Mouse (Mus musculus) embryonic facial prominence, embryonic 12.5 days (tissue): ENCODE data around the gene 1700069L16Rik. TPM values are rescaled to one million over a fixed set of nuclear protein-coding genes. Genes with fewer than 3 reads are reported as not detected.

ENCODE experiments used
- ATAC-seq: fragments of 200-750 bp; cut with Nextera tagmentation; 2 replicates; pipeline ENCODE4 v1.8.0; 2017; ENCODE audit not compliant: insufficient number of reproducible peaks, insufficient read depth, low FRiP score, low TSS enrichment
- H3K27ac ChIP-seq: fragments of 300-500 bp; sonication (generic); 2 replicates; pipeline ENCODE4 v1.5.1; 2016; ENCODE audit warnings: mild to moderate bottlenecking
- H3K27me3 ChIP-seq: fragments of 300-500 bp; sonication (generic); 2 replicates; pipeline ENCODE4 v1.6.1; 2016; ENCODE audit warnings: mild to moderate bottlenecking, moderate library complexity
- H3K36me3 ChIP-seq: fragments of 300-500 bp; sonication (generic); 2 replicates; pipeline ENCODE4 v1.6.1; 2016; ENCODE audit warnings: mild to moderate bottlenecking
- H3K4me1 ChIP-seq: fragments of 300-500 bp; sonication (generic); 2 replicates; pipeline ENCODE4 v1.6.1; 2016
- H3K4me2 ChIP-seq: fragments of 300-500 bp; sonication (generic); replicated peaks from 2 replicates; pipeline ENCODE4 v1.6.1; 2016; ENCODE audit warnings: mild to moderate bottlenecking, moderate library complexity
- H3K4me3 ChIP-seq: fragments of 300-500 bp; sonication (generic); 2 replicates; pipeline ENCODE4 v1.5.1; 2016; ENCODE audit warnings: mild to moderate bottlenecking
- H3K9ac ChIP-seq: fragments of 300-500 bp; sonication (generic); 2 replicates; pipeline ENCODE4 v1.6.1; 2016; ENCODE audit warnings: mild to moderate bottlenecking, moderate library complexity
- H3K9me3 ChIP-seq: fragments of 300-500 bp; sonication (generic); 2 replicates; pipeline ENCODE4 v1.6.1; 2016; ENCODE audit warnings: mild to moderate bottlenecking, moderate library complexity
- WGBS: fragments of 180-500 bp; shearing (Covaris S2); methylation state at CpG from one replicate; pipeline ENCODE4 v1.1.7; 2016; 5-methylcytosine and 5-hydroxymethylcytosine counted together
- polyA plus RNA-seq: library from polyadenylated mRNA; unstranded; fragments of >200 nt; fragmentation: Nextera tagmentation; extraction: Ambion mirVana; gene quantifications from 2 replicates; pipeline ENCODE4 v1.2.1, GENCODE M21; 2016

The 1700069L16Rik gene
- polyA plus RNA-seq, 1 experiment from 2014 or later: not detected

- Histone ChIP-seq H3K9me3 (no peaks in the 10 kb centered on the region), H3K27me3 (no peaks in the 10 kb centered on the region), H3K4me1 (0 out of 2 replicates have a peak, but pooled peaks cover 4% of the 10 kb centered on the region), H3K4me2 (no peak overlapping the region), H3K36me3 (no peaks in the 10 kb centered on the region), H3K27ac (no peak overlapping the region), H3K4me3 (no peak overlapping the region), H3K9ac (0 out of 2 replicates have a peak overlapping the region, but pooled peaks have one; percentile 3)
- no peak for ATAC-seq
- WGBS: 64% methylated on average over 7 of the region's 7 CpGs
Observed at GRCm38 (mm10) chr5:113730641-113731121, 6.1 kb upstream of the 1700069L16Rik start.

GRCm38 (mm10) chr5:113728691-113729090 is 4.1 kb upstream of the 1700069L16Rik start:
- ATAC-seq: no peak
- Histone ChIP-seq H3K4me1 (no peaks in the 10 kb centered on the region), H3K4me3 (no peak overlapping the region), H3K9ac (no peak overlapping the region), H3K9me3 (no peaks in the 10 kb centered on the region), H3K4me2 (no peak overlapping the region), H3K36me3 (no peaks in the 10 kb centered on the region), H3K27me3 (peaks cover 2% of the 10 kb centered on the region; the same call in 1 of the 2 replicates), H3K27ac (no peak overlapping the region)
- WGBS: 84% methylated on average over 7 of the region's 7 CpGs

DNA sequence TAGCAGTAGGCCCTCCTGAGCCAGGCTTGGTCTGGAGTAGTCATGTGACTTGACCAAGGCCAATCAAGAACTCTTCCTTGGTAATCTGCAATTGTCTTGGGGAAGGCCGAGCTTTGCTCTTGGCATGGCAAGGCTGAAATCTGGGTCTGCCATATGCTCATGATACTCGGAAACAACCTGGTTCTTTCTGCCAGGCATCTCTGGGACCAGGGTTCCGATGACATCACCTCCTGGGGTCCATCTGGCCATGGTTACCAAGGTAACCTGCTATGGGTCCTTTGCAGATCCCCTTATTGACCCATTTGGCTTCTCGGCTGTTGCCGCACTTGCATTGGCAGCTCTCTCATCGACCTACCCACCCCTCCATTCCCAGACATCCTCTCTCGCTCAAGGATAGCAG is 3.4 kb upstream of the 1700069L16Rik start:
- Histone ChIP-seq H3K27me3 (peaks cover 5% of the 10 kb centered on the region), H3K4me2 (no peak overlapping the region), H3K4me3 (no peak overlapping the region), H3K9ac (no peak overlapping the region), H3K36me3 (no peaks in the 10 kb centered on the region), H3K27ac (no peak overlapping the region), H3K9me3 (no peaks in the 10 kb centered on the region), H3K4me1 (no peaks in the 10 kb centered on the region)
- 47% methylated on average over 7 of the region's 7 CpGs for WGBS
- ATAC-seq: no peak

DNA sequence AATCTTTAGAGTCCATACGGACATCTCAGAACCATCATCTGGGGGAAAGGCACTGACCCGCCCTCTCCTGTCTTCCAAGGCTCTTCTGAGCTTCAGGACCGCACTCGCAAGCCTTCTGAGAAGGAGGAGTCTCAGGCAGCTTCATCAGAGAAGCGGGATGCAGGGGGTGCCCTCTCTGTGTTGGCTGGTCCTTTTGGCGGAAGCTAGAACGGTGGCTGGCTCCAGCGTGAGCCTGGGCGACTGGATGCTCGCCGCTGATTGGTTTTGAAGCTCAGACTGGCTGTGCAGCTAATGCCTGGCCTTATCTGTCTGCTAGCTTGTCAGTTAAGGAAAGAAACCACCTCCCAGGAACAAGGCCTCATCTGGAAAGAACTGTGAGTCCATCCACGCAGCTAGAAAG is 2.7 kb upstream of the 1700069L16Rik start:
- Histone ChIP-seq H3K4me1 (no peaks in the 10 kb centered on the region), H3K9ac (no peak overlapping the region), H3K9me3 (no peaks in the 10 kb centered on the region), H3K27ac (no peak overlapping the region), H3K36me3 (no peaks in the 10 kb centered on the region), H3K27me3 (peaks cover 5% of the 10 kb centered on the region), H3K4me3 (no peak overlapping the region), H3K4me2 (no peak overlapping the region)
- ATAC-seq: no peak
- WGBS: 68% methylated on average over 12 of the region's 12 CpGs

GRCm38 (mm10) chr5:113726618-113727017 is 2.0 kb upstream of the 1700069L16Rik start:
- Histone ChIP-seq H3K4me3 (no peak overlapping the region), H3K9me3 (no peaks in the 10 kb centered on the region), H3K27ac (no peak overlapping the region), H3K4me2 (no peak overlapping the region), H3K4me1 (no peaks in the 10 kb centered on the region), H3K36me3 (no peaks in the 10 kb centered on the region), H3K27me3 (peaks cover 5% of the 10 kb centered on the region), H3K9ac (no peak overlapping the region)
- WGBS: 67% methylated on average over 6 of the region's 6 CpGs
- no peak for ATAC-seq

DNA sequence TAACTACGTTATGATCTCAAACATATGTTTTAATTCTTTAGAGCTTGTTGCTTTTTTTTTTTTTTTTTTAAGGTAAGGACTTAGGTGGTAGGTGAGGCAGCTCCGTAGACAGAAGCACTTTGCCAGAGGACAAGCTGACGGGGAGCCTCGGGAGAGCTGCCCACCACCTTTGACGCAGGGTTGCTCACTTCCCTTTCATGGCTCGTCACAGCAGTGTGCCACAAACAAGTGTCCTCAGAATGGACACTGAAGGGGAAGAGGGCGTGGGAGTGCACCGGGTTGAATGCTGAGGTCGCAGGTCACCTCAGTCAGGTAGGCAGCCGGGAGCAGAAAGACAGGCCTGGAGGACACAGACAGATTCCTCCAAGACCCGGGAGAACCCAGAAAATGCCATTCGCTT is 845 bp upstream of the 1700069L16Rik start:
- no peak overlapping the region for H3K4me3 ChIP-seq
- no peak for ATAC-seq
- 69% methylated on average over 12 of the region's 12 CpGs for WGBS

DNA sequence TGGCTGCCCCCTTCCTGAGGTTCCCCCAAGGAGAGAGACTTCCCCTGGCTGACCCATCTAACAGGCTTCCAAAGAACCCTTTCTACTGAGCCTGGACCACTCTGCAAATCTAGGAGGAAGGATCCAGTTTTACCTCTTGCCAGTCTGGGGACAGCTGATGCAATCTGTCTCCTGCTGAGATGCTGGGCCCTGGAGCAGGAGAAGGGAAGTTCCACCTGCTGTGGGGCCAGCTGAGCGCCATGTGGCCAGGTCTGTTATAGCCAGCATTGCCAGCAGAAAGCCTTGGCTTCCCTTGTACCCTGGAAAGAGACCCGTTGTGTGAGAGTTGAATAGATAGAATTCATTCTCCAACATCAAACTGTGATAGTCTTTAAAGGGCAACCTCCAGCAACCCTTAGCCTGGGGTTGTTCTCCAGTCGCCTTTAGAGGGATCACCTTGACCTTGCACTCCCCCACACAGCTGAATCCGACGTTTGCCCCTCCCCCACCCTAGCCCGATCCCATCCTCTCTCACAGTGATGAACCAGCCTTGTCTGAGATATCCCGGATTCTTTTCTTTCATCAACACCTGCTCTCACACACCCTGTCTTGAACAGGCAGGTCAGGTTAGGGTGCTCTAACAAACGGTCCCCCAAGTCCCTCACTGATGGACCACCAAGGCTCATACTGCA is 870 bp downstream of the 1700069L16Rik start:
- 36% methylated on average over 8 of the region's 8 CpGs for WGBS
- no peak overlapping the region for H3K9ac ChIP-seq
- H3K4me3 ChIP-seq: no peak overlapping the region
- H3K4me1 ChIP-seq: no peaks in the 10 kb centered on the region
- H3K36me3 ChIP-seq: no peaks in the 10 kb centered on the region
- H3K4me2 ChIP-seq: no peak overlapping the region
- ATAC-seq: no peak
- no peak overlapping the region for H3K27ac ChIP-seq
- H3K27me3 ChIP-seq: peaks cover 6% of the 10 kb centered on the region
- no peaks in the 10 kb centered on the region for H3K9me3 ChIP-seq

More for the DNA sequence above, 845 bp upstream of the 1700069L16Rik start:
- no peaks in the 10 kb centered on the region for H3K4me1 ChIP-seq
- H3K27me3 ChIP-seq: peaks cover 5% of the 10 kb centered on the region
- no peak overlapping the region for H3K27ac ChIP-seq
- H3K36me3 ChIP-seq: no peaks in the 10 kb centered on the region
- H3K4me2 ChIP-seq: no peak overlapping the region
- no peaks in the 10 kb centered on the region for H3K9me3 ChIP-seq
- H3K9ac ChIP-seq: no peak overlapping the region

DNA sequence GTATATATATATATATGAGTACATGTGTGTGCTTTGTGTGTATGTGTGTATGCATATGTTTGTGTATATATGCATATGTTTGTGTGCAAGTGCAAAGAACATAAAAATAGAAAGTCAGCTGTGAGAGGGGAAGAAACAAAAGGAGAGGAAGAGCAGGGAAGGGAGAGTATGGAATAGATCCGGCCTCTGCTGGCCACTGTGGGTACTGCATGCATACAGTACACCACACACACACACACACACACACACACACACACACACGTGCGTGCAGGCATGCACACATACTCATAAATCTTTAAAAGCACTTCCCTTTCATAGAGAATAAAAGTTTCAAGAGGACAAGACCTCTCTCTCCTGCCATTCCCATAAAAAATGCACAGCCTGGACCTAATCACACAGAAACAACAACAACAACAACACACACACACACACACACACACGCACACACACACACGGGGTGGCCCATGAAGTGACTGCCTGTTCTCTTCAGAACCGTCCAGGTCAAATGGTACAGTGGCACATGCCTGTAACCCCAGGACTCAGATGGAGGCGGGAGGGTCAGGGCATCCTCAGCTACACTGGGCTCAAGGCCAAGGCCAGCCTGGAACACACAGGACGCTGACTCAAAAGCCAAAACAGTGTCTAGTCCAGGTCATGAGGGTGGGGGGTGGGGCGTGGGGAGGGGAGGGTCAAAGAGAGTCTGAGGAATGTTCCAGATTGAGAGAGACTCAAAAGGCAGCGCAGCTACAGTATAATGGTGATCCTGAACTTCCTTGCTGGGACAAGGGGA is 2.2 kb downstream of the 1700069L16Rik start:
- WGBS: 89% methylated on average over 9 of the region's 10 CpGs
- Histone ChIP-seq H3K9me3 (no peaks in the 10 kb centered on the region), H3K27ac (no peak overlapping the region), H3K36me3 (no peaks in the 10 kb centered on the region), H3K4me2 (no peak overlapping the region), H3K9ac (no peak overlapping the region), H3K4me3 (no peak overlapping the region), H3K27me3 (peaks cover 10% of the 10 kb centered on the region), H3K4me1 (no peaks in the 10 kb centered on the region)
- ATAC-seq: no peak

DNA sequence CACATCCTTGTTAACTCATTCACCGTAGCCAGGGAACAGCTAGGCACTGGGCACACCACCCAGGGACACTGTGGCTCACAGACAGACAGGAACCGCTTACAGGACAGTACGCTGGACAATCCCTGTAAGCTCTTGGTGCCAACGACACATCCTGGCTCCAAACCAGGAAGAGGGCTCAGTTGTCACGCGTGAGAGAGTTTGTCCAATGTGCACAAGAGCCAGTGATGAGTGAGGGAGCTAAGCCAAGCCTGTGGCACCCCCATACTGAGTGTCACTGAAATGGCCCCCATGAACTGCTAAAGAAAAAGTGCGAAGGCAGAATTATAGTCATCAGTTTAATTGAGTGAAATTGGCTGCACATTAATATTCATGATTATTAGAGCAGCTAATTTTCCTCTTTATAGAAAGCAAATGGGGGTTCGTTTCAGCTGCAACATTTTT is 5.3 kb downstream of the 1700069L16Rik start:
- Histone ChIP-seq H3K4me1 (no peaks in the 10 kb centered on the region), H3K4me2 (no peak overlapping the region), H3K36me3 (no peaks in the 10 kb centered on the region), H3K9ac (no peak overlapping the region), H3K27me3 (peaks cover 10% of the 10 kb centered on the region), H3K4me3 (no peak overlapping the region), H3K9me3 (no peaks in the 10 kb centered on the region), H3K27ac (no peak overlapping the region)
- ATAC-seq: no peak
- WGBS: 84% methylated on average over 8 of the region's 8 CpGs

DNA sequence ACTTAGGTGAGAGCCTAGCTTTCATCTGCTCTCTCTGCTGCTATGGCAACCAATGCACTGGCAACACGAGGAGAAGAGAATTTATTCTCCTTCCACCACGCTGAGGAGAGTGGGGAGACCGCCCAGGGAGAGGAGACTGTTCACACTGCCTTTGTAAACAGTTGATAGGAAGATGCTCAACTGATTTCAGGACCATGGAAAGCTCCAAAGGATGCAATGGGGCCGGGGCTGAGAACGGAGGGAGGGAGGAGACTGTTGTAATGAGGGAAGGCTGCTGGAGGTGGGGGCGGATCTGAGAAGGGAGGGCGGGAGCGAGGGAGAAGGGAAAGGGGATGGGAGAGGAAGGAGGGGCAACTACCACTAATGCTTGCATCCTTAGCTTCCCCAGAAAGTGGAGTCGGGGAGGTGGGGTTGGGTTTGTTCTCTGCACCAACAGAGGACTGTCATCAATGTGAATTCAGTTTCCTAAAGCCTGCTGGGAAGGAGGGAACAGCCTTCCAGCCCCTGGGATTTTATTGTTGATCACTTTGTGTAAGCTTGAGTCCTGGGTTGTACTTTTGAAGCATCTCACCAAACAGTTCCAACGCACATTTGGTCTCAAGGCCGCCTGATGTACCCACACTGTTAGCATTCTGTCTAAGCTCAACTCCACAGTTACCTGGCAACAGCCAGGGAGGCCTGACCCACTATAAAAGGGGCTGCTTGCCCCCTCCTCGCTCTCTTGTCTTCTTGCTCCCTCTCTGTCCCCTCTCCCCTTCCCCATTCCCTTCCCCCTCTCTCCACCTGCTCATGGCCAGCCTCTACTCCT is 7.8 kb downstream of the 1700069L16Rik start:
- ATAC-seq: 0 out of 2 replicates have a peak, but pooled peaks have one; percentile 41
- no peak overlapping the region for H3K4me3 ChIP-seq
- no peaks in the 10 kb centered on the region for H3K36me3 ChIP-seq
- no peaks in the 10 kb centered on the region for H3K4me1 ChIP-seq
- H3K9ac ChIP-seq: no peak overlapping the region
- 15% methylated on average over 12 of the region's 12 CpGs for WGBS
- 0 out of 2 replicates have a peak, but pooled peaks cover 5% of the 10 kb centered on the region for H3K27me3 ChIP-seq
- no peaks in the 10 kb centered on the region for H3K9me3 ChIP-seq
- H3K27ac ChIP-seq: no peak overlapping the region
- H3K4me2 ChIP-seq: no peak overlapping the region

GRCm38 (mm10) chr5:113712861-113713260 is 11.7 kb downstream of the 1700069L16Rik start:
- no peak overlapping the region for H3K9ac ChIP-seq
- H3K4me1 ChIP-seq: no peaks in the 10 kb centered on the region
- no peak overlapping the region for H3K4me2 ChIP-seq
- no peak for ATAC-seq
- H3K27me3 ChIP-seq: no peaks in the 10 kb centered on the region
- WGBS: 75% methylated on average over 2 of the region's 2 CpGs
- no peak overlapping the region for H3K4me3 ChIP-seq
- no peaks in the 10 kb centered on the region for H3K9me3 ChIP-seq
- no peak overlapping the region for H3K27ac ChIP-seq
- no peaks in the 10 kb centered on the region for H3K36me3 ChIP-seq
